Mouse (Mus musculus) cerebellum, postnatal 4 days (tissue): ENCODE data around the gene C730034F03Rik.
"Not testable (repeated sequence)": the region's sequence is repeated elsewhere in the genome, so short reads cannot be mapped to it uniquely, and the experiment has no call there.

Experiments
- DNase-seq, 2 experiments: peaks; one replicate each; pipeline ENCODE4 v3.0.0; 2022; ENCODE audit warnings: low spot score in 2 of 2, mixed read lengths in 1 of 2

C730034F03Rik gene

DNA sequence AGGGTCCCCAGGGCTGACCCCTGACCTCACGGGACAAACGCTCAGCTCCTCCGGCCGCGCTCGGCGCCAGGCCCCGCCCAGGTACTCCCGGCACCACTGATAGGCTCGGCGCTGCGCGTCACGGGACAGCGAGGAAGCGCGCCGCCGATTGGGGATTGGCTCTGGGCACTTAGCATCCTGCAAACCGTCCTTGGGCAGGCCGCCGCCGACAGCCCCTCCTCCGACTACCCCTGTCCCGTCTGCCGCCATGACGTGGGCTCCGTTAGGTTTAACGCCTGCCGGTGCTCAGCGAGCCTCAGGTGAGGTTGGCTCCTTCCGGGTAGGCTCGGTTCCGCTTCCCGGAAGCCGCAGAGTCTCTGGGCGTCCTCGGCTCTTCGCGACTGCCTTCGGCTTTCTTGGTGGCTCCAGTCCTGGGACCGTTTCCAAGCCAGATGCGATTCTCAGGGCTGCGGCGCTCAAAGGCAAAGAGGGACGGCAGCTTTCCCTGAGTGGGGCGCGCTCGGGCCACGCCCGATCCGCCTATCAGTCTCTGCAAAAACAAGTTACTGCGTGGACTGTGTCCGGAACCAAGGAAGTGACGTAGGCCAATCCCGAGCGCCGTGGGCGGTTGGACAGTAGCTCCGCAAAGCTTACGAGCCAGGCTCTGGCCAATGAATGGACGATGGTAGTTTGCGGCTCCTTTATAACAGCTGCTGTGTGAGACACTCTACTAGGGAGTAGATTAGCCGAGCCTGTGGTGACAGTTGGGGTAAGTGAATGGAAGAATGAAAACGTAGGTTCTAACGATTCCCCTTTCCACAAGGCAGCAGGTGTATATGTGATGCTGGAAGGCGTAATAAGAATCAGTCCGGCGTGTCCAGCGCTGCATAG lies at the start of gene C730034F03Rik, which contains the start of the genes Gm44502 and Chkb:
TSS of gene C730034F03Rik (plus strand) at position 238 of the 870 bp plus-strand sequence.
TSS of gene Gm44502 (minus strand) at position 345 of the 870 bp plus-strand sequence.
TSS of gene Chkb (minus strand) at position 557 of the 870 bp plus-strand sequence.
- peak; percentile 75 to 88 for DNase-seq

- no peak for DNase-seq
Measured at GRCm38 (mm10) chr15:89384617-89385016, 44.8 kb upstream of the C730034F03Rik start, which contains the start of gene Klhdc7b. TSS of gene Klhdc7b (plus strand) at chr15:89384917.

DNA sequence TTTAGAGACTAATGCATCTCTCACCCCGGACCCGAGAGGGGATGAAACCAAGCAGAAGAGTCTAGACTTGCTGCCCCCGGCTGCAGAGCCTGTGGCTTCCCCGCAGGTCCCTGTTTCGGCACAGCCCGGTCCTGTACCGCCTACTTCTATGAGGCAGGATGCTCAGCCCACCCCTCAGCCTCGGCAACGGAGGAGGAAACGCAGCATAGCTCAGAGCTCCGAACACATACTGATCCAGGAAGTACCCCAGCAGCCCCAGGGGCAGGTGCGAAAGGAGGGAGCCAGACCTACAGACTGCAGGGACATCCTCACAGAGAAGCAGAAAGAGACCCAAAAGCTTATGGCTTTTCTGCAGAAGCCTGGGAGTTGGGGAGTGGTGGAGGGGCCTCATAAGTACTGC lies 42.3 kb upstream of the C730034F03Rik start:
- DNase-seq = no peak

DNA sequence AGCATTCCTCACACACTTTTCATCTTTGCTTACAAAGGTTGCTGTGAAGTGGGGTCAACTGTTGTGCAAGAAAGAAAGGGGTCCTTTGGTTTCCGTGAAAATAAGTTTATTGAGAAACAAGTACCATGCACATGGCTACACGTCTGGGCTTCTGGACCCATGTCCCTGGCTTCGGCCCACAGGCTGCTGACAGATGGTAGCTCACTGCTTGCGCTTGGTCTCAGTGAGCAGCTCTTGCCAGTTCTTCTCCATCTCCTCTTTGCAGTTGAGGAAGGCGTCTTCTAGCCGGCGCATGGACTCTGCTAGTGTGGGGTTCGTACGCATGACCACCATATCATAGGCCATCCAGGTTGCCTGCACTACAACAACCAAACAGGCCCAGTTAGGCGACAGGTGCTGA lies 39.3 kb upstream of the C730034F03Rik start:
- DNase-seq = no peak

GRCm38 (mm10) chr15:89396883-89397282 lies 32.5 kb upstream of the C730034F03Rik start:
- DNase-seq = no peak

DNA sequence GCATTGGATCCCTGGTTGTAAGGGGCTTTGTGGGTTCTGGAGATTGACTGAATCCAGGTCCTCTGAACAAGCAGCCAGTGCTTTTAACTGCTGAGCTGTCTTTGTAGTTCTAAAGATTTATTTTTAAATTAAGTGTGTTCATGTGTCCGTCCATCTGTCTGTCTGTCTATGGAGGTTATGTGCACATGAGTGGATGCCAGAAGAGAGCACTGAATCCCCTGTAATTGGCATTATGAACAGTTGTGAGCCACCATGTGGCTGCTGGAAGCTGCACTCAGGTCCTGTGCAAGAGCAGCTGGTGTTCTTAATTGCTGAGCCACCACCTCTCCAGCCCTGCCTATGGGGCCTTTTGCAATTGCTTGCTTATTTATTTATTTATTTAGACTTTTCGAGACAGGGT lies 31.2 kb upstream of the C730034F03Rik start:
- DNase-seq = no peak

GRCm38 (mm10) chr15:89399716-89400115 lies 29.7 kb upstream of the C730034F03Rik start:
- DNase-seq = no peak

DNA sequence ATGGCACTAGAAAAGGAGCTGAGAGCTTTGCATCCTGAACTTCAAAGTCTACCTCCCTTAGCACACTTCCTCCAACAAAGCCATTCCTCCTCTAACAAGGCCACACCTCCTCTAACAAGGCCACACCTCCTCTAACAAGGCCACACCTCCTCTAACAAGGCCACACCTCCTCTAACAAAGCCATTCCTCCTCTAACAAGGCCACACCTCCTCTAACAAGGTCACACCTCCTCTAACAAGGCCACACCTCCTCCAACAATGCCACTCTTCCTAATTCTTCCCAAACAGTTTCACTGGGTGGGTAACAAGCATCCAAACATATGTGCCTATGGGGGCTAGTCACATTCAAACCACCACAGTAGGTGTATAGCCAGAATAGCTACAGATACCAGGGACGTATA lies 26.9 kb upstream of the C730034F03Rik start:
- no peak for DNase-seq

DNA sequence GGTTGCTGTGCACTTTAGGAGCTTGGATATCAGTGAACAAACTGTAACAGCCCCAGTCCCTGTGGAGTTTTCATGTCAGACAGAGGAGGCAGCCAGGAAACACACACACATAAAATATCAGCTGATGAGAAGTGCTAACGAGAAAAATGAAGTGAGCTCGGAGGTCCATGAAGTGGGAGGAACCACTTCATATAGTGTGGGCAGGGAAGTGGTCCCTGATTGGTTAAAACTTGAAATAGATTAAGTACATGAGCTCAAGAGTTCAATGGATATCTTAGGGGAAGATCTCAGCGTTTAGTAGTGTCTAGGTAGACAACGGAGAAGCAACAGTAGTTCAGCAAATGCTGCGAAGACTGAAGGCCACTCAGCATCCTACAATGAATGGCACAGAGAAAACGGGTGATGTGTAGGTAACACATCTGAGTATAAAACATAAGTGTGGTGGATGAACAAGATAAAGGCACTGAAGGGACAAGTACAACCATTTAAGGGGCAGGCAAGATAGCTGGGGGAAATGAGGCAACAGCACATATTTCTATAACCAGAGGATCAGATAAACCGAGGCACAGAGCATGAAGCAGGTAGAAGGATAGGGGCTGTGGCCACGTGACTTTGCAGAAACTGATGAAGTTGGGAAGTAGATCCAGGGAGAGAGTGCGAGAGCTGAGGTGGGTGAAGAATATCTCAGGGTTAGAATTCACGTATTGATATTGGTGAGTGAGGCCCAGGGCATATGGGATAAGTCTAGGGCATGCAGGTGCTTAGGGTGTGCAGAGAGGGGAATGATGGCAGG lies 24.4 kb upstream of the C730034F03Rik start:
- no peak for DNase-seq

- DNase-seq = no peak
Measured at GRCm38 (mm10) chr15:89406691-89407090, 22.7 kb upstream of the C730034F03Rik start.

- DNase-seq = no peak
Measured at GRCm38 (mm10) chr15:89410118-89410517, 19.3 kb upstream of the C730034F03Rik start, which contains the start of gene Syce3. TSS of gene Syce3 (minus strand) at chr15:89410503.

DNA sequence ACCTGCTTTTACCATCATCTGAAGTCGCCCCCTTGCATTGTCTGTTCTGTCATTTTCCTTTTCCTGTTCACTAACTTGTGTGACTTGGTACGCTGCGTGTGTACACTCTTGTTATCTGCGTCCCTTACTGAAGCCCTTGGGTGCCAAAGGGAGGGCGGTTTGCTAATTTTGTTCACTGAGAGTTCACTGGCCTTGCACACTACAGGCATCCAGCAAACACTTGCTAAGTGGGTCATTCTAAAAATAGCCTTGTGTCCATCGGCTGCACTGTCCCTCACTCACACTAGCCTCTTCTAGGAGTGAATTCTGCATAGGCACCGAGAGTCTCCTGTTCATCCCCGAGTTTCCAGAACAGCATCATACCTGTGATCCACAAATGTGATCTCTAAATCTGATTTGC lies 14.1 kb upstream of the C730034F03Rik start:
- no peak for DNase-seq

DNA sequence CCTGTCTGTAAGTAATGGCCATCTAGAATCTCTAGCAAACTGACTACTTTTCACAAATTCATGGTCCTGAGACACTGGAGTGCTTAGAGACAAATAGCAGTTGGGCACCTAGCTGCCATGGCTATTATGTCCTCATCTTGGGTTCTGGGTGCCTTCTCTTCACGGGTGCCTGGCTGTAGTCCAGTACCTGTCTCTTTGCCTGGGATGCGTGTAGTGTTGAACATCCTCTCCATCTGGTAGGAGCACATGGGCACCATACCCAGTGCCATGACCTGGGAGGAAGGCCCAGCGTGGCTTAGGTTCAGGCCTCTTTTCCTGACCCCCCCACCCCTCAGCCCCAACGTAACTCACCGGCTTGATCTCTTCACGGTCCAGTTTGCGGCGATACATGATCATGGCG lies 7.5 kb upstream of the C730034F03Rik start:
- DNase-seq = no peak

- DNase-seq = no peak
Measured at GRCm38 (mm10) chr15:89424621-89425020, 4.8 kb upstream of the C730034F03Rik start.

DNA sequence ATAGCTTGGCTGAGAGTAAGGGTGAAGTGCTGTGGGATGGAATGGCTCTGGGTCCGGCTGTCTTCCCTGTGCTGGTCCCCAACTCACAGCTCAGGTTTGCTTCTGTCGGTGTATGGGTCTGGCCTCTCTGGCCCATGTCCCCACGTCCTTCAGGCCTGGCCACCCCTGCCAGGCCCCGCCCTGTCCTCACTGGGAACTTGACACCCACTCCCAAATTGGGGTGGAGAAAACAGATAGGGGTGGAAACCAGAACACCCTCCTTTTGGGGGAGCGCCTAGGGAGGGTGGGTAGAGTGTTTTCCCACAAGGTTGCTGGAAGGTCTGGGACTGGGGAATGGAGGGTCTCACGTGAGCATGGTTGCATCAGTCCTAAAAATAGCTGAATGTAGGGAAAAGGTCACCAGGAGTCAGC lies 3.7 kb upstream of the C730034F03Rik start, which contains the start of gene Cpt1b:
TSS of gene Cpt1b (minus strand) at position 153 of the 411 bp plus-strand sequence.
- no peak for DNase-seq

- no peak for DNase-seq
Measured at GRCm38 (mm10) chr15:89426716-89427115, 2.7 kb upstream of the C730034F03Rik start.

- no peak for DNase-seq
Measured at GRCm38 (mm10) chr15:89428136-89428790, 1.1 kb upstream of the C730034F03Rik start.

DNA sequence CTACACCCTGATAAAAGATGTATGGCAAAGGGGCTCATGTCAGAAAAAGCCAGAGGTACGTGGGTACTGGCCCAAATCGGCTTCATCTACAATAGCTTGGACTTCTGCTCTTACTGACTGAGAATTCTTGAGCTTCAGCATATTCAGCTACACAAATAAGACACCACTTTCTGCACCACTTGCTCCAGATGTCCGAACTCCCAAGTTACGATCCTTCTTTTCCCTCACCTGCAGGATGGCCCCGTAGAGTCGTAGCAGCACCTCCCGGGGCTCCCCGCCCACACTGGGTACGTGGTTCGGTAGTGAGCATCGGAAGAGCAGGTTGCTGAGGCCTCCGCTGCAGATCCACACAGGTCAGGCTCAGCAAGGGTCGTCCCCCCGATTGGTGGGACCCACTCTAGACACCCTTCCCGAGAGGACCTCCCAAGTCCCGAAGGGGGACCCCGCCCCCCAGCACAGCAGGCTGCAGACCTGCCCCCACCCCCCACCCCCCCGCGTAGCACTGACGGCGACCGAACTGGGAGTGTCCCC lies 503 bp upstream of the C730034F03Rik start:
- DNase-seq = no peak

DNA sequence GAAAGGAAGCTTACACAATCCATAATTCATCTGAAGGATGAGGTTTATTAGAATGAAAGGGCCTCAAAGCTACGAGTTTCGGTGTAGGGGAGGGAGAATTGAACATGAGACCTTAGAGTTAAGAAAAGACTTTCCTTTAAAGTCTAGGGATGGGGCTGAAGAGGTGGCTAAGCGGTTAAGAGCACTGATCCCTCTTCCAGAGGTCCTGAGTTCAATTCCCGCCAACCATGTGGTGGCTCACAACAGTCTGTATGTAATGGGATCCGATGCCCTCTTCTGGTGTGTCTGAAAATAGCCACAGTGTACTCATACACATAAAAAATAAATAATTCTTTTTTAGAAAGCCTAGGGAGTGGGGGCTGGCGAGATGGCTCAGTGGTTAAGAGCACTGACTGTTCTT lies 952 bp downstream of the C730034F03Rik start:
- no peak for DNase-seq

GRCm38 (mm10) chr15:89430771-89431170 lies 1.4 kb downstream of the C730034F03Rik start:
- DNase-seq = not testable (repeated sequence)

DNA sequence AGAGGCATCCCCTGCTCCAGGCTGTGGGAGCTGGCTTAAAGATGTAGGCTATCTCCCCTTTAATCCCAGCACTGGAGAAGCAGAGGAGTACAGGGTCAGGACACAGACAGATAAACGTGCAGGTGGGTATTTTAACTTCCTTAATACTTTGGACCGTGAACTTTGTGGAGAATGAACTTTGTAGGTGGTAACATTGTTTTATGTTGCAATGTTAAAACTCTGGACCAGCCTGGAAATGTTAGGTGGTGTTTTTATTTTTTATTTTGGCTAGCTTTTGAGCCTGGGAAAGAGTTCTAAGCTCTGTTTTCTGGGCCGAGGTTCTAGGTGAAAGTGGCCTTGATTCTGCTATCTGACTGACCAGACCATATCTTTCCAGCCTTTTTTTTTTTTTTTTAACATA lies 1.9 kb downstream of the C730034F03Rik start:
- no peak for DNase-seq
